Mouse (Mus musculus) ES-E14 (cell line): ENCODE data around the gene H1foo.

Experiments
- CHD2 ChIP-seq: IDR thresholded peaks from 2 replicates; pipeline ENCODE4 v1.6.1; 2014; ENCODE audit warnings: mild to moderate bottlenecking, low read depth, low read length, inconsistent platforms
- HCFC1 ChIP-seq: IDR thresholded peaks from 2 replicates; pipeline ENCODE4 v1.6.1; 2012; ENCODE audit warnings: low read length, inconsistent platforms, borderline replicate concordance; ENCODE audit not compliant: insufficient read depth
- MAFK ChIP-seq: IDR thresholded peaks from 2 replicates; pipeline ENCODE4 v1.6.1; 2014; ENCODE audit warnings: mild to moderate bottlenecking, low read depth, low read length, inconsistent platforms; ENCODE audit not compliant: insufficient read depth
- ZC3H11A ChIP-seq: IDR thresholded peaks from 2 replicates; pipeline ENCODE4 v1.6.1; 2012; ENCODE audit warnings: low read depth, mild to moderate bottlenecking, inconsistent platforms, low read length, borderline replicate concordance
- ZNF384 ChIP-seq: IDR thresholded peaks from 2 replicates; pipeline ENCODE4 v1.6.1; 2012; ENCODE audit warnings: low read depth, low read length, inconsistent platforms

- no peak for TF ChIP-seq ZNF384
- no peak for TF ChIP-seq CHD2
- TF ChIP-seq HCFC1 = no peak
- TF ChIP-seq MAFK = no peak
- TF ChIP-seq ZC3H11A = no peak
Measured at GRCm38 (mm10) chr6:115897926-115898520, 46.7 kb upstream of the H1foo start.
